Mouse (Mus musculus) cerebellum, adult 9-10 months (tissue): ENCODE results near the gene Nrg3.

Experiments used
- DNase-seq: peaks from one replicate; pipeline ENCODE4 v3.0.0; 2022

Nrg3 gene

DNA sequence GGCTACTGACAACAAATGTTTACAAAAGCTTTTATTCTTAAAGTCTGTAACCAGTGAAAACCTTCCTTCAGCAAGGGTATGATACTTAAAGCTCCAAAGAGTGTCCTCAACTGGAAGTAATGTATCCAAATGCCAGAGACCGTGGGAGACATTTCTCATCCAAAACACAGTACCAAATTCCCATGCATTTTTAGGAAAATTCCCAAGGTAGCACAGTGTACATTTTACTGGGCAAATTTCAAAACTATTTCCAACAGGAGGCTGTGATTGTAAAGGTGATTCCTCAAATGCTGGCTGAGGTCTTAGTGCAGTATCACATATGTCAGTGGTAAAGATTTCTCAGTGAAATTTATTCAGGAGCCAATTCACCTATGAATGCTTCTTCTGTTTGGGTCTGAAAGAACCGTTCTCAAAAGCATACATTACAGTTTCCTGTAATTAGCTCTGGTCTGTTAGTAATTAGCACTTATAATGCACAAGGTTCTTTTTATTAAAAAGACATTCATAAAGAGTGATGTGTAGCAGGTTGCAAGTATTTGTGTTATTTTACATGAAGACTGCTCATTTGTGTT, 536.3 kb downstream of the Nrg3 start:
- DNase-seq = no peak

DNA sequence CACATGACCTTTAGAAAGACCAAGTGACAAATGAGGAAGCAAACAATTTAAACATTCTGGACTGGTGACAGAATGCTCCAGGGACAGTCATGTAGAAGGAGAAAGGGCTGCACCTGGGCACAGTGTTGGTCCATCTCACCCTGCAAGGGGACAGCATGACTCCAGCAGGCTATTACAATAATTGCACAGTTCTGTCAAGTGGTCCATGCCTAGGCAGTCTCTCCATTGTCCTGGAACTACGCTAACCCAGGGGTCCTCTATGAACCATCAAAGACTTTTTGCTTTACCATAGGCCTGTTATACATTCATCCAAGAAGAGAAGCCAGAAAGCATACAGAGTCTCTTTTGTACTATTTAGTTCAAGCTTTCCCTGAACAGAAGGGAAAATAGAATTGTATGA, 549.2 kb downstream of the Nrg3 start:
- no peak for DNase-seq

DNA sequence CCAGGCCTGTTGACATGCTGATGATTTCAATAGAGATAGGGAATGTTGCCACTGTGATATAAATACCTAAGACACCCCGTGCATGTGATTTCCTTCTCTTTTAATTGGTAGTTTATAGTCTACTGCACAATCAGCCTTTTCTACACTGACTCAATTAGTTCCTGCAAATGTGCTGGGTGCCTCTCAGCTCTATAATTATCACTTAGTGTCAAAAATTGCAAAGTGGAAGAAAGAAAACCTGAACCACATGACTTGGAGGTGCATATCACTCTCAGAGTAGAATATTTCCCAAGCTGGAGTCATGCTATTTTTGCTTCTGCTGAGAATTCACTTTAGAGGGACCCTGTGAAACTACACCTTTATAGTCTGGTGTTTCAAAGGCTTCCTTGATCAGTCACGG, 552.1 kb downstream of the Nrg3 start:
- DNase-seq = no peak

DNA sequence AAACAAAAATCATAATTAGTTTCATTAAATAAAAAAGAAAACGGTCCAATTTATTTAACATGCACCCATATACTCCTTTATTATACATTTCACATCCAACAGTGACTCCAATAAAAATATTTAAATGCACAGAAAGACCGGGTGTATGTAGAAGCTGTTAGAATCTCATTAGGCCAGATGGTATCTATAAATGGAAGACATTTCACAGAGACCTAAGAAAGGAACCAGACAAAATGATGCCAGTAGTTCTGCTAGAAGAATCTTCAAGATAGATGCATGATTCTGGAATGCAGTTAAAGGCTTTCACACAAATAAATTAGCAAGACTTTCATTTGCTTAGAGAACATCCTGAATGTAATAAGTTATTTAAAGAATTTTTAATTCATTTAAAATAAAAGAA, 602.3 kb downstream of the Nrg3 start:
- no peak for DNase-seq

DNA sequence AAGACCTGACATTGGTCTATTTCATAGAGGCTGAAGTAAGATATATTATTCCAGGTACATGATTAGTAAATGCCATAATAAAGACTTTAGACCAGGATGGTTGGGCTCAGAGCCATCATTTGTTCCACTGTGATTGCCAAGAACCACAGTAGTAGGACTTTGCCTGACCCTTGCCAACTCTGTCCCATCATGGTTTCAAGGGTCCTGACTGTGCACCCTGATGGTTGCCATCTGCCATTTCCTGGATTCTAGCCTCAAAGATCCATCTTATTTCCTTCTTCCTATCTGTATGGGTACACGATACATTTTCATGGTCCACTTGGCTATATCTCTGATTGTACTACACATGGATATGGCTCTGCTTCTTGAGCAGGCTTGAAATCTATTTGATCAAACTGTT, 625.3 kb downstream of the Nrg3 start:
- peak; percentile 93 for DNase-seq

DNA sequence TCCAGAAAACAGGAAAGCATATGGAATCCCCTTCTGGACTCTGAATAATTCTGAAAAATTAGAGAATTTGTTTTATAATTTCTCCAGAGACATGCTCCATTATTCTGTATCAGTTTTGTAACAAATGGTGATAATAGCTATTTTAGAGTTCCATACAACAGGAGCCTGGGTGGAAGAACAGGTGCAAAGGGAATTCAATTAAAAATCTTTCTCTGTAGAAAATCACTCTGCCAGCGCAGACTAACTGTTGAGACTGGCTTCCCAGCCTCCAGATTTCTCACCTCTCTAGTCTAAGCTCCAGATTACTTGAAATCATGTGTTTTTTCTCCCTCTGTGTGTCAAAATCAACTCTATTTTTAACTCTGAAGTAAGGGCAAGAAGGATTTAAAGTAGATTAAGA, 625.8 kb downstream of the Nrg3 start:
- DNase-seq = peak; percentile 75

DNA sequence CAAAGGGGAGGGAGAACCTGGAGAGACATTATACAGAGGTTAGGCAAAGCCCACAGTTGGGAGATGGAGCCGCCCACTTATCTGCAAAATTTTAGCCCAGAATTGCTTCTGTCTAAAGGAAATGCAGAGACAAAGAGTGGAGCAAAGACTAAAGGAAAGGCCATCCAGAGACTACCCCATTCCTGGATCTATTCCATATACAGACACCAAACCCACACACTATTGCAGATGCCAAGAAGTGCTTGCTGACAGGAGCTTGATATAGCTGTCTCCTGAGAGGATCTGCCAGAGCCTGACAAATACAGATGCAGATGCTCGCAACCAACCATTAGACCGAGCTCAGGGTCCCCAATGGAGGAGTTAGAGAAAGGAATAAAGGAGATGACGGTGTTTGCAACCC, 637.9 kb downstream of the Nrg3 start:
- no peak for DNase-seq

DNA sequence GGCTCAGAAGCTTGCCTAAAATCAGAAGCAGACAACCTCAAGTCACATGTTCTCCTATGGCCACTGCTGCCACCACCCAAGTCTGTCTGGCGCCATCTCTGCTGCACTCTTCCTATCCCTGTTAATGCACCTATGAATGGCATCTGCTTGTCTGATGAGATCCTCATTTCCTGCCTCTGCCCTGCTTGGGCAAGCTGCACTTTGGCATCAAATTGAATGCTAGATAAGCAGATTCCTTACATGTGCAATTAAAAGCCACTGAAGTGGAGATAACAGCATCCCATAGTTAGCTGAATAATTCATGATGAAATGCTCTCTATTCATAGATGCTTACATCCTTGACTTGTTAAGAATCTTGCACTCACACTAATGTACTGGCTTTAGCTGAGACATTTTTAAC, 648.0 kb downstream of the Nrg3 start:
- DNase-seq = no peak

DNA sequence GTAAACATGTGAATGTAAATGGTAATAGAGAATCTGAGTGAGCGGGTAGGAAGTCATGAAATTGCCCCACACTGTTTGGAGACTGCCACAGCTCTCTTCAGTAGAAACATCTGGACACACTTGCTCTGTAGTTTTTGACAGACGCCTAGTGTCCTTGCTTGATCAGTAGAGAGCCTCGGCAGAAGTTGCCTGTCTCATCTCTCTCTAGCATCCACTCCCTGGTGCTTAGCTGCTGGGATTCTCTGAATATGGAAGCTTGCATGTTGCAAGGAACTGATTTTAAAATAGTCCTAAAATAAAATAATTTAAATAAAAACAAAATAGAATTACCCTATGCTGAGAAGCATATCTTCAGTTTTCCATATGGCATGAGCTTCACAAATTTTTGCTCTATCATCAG, 675.9 kb downstream of the Nrg3 start:
- DNase-seq = no peak

DNA sequence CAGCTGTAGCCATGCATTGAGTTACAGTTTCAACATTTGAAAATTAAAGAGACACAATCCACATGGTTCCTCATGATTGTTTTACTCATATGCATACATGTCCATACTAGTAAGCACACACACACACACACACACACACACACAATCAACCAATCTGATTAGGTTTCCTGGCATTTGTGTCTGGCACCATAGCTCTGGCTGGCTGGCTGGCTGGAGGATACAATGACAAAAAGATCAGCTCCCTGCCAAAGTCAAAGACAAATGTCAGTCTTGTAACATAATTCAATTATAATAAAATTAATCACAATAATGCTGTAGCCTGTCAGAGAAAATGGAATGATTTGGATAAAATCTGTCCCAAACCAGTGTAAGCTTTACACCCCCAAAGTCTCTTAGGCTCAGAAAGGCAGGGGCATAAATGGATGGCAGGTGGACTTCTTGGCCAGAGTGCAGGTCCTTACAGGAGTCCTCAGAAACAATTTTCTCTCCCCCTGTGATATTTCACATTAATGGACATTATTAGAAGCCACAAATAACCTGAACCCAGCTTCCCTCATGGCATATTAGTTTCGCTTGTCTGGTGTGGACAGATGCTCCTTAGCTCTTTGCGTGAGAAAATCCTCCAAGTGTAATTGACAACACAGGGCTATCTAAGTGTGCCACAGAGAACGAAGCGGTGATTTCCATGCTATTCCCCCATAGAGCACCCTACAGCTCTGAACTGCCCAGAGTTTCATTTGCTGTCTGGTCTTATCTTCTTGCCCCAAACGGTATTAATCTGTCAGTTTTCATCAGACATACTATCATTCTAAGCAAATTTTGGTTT, 697.4 kb downstream of the Nrg3 start:
- no peak for DNase-seq

DNA sequence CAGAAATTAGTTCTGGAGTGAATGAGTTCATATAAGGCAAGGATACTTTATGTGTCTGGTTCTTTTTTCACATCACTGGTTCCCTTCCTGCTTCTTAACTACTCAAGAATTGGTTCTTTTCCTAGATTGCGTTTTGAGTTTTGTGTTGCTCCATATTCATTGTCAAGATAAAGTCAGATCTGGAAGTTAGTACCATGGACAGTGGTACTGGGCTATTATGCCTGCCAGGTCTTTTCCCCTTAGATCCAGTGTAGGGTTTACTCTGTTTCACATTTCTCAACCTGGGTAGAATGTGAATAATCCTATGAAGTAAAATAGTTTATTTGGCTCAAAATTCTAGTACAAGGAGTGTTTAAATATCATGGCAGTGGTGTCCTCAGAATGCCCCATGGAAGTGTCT, 698.1 kb downstream of the Nrg3 start:
- DNase-seq = no peak

DNA sequence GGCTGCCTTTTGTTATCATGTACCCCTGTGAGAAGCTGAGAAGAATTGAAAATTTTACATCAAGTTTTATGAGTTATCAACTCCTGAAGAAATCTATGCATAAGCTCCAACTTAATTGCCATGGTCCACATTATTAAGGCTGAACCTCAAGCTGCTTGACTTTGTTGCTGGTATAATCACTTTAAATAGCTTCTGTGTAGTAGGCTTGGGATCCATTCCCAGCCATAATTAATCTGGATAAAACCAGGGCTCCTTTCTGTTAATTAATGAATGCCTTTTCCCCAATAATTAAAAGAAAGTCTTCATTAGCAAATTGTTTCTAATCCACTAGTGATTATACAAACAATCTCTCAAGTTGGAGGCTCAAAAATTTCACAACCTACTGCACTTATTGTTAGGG, 742.4 kb downstream of the Nrg3 start:
- no peak for DNase-seq

DNA sequence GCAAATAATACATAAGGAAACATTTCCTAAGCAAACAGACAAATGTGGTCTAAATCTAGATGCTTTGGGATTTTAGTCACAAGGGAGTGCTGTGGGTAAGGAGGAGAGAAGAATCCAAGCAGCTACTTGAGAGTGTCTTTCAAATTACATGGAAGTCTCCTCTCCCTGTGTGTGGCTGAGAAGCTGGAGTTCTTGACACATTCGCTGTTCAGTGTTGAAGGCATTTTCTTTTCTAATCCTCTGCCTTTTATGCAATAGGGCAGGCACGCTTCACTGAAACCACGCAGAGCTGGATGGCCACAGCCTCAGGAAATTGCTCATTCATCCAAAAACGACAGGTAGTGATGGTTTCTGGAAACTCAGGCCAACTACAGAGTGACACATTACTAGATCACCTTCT, 769.0 kb downstream of the Nrg3 start:
- no peak for DNase-seq

DNA sequence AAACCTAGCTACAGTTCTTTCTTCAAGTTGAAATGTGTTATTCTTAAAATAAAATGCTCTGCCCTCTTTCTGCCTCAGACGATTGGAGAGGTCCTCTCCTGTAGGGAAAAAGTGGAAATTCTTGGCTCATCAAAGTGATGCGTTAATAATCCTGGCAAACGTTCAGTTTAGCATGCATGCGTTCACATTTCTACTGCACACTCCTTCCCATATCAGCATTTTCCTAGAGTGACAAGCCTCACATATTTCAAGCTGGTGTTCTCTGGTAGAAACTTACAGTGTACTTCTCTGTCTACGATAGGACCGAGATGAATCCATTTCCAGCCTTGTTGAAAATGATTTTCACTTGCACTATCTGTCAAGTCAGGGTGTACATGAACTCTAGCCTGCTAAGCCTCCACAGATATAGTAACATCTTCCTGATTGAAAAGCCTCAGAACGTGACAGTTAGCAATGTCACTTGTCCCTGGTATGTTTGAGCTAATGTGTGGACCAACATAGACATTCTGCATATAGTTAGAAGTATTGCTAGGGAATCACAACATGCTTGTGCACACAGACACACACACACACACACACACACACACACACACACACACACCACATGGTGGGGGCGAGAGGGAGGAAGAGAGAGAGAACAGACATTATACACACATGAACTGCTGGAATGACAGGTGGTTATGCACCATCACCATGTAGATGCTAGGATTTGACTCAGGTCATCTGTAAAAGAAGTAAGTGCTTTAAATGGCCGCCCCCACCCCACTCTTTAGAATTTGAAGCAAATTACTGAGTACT, 770.1 kb downstream of the Nrg3 start:
- peak; percentile 5 for DNase-seq

DNA sequence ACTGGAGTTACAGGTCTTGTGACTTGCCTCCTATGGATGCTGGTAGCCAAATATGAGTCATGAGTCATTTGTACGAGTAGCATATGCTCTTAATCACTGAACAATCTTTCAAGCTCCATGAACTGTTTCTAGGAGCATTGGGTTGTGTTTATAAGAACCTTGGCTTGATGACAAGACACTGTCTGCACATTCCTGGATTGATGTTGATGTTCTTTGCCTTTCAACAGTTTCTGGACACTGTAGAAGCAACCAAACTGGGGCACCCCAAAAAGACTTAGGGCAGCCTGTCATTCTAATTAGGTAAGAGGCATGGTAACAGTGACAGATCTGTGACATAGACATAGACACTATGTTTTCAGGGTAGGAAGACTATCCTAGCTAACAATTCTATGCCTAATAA, 771.5 kb downstream of the Nrg3 start:
- DNase-seq = no peak

DNA sequence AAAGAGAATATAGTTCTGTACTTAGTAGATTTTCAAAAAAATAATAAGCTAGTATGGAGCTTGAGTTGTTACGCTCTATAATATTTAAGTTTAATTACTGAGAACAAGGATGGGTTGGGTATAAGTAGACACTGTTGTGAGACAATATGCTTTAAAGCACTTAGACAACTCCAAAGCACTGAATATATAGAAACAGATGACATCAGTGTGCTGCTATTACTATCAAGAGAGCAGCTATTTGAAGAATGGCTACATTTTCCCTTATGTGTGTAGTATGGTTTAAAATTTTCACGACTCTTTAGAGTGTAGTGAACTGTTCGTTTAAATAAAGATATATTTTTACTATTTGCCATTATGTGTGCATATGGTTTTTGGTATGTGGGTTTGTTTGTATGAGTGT, 771.9 kb downstream of the Nrg3 start:
- no peak for DNase-seq

DNA sequence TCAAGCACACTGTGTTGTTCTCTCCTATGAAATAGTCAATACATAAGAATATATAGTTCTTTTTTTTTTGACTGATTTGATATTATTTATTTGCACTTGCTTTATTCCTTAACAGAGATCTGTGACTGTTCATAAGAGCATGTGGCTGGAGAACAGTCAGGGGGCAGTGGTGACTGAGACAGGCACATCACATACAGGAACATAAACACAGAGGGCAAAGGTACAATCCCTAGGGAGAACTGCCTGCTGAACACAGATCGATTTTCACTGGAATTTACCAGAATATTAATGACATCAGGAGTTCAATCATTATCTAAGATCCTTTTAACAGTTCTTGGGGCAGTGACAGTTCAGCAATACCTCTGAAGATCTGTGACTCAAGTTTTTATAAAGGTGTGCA, 812.9 kb downstream of the Nrg3 start:
- DNase-seq = no peak

DNA sequence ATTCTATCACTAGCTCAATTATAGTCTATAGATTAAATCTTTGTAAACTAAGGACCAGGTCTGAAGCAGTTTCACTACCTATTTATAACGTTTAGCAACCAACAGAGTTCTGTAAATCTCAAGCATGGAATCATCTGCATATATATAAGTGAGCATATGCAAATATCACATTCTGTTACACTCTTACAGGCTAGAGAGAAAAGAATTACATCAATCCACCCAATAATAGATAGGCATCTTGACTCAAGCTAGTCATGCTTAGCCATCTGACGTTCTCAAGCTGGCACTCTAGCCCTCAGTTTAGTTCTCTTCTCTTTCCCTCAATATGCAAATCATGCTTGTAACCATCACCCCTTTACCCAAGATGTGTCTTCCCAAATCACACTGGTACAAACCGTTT, 835.8 kb downstream of the Nrg3 start:
- DNase-seq = no peak

DNA sequence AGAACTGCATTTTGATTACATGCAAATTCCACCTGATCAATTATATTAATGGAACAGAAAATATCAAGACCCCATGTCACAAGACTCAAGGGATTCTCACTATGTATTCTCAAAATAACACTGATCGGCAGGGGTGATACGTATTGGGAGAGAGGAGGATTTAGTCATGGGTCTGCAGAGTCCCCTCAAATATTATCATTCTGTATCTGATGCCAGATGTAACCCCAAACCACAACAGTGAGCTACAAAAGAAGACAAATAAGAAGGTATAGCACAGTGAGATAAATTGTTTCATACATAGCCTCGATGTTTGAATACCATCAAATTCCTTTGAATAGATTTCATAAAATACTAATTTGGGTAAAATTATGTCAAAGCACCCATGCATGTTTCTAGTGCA, 842.8 kb downstream of the Nrg3 start:
- DNase-seq = no peak

DNA sequence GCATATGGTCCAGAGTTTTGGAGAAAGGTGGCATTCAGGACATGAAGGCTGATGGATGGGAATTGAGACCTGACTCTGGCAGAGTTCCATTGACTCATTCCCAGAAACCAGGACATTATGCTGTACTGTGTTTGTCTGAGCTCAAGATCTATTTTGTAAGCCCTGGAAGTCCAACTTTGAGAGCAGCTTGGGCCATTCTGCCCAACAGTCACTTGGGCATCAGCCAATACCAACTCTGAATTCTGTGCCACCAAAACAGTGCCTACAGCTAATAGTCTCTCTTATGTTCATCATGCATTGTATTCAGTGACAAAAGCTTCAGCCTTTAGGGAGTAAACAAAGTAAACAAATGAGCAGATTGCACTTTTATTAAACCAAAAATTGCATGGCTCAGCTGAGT, 843.2 kb downstream of the Nrg3 start:
- peak; percentile 47 for DNase-seq

DNA sequence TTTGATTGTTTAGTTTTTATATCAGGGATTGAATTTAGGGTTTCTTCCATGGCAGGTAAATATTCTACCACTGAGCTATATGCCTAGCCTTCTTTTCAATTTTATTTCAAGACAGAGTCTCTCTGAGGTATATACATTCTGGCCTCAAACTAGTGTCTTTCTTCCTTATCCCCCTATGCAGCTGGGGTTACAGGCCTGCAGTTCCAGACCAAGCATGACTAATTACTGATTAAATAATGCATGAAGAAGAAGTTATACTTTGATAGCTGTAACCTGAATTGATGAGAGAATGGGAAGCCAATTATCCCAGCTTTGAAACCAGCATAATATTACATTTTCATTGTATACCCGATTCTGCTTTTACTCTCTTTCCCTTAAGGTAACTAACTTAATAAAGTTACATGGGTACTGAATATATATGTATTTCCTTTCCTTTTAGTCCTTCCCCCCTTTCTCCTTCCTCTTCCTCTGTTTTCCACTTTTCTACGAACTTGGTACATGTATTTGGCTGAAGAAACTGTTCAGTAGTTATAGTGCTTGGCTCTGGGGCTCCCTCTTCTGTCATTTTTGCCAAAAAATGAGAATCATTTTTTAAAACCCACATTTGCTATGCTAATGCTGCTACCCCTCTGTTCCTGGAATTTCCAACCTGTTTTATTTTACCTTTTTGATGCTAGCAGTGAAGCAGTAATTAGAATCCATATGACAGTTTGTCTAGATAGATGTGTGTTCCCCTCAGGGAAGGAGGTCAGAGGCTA, 843.8 kb downstream of the Nrg3 start:
- DNase-seq = no peak

DNA sequence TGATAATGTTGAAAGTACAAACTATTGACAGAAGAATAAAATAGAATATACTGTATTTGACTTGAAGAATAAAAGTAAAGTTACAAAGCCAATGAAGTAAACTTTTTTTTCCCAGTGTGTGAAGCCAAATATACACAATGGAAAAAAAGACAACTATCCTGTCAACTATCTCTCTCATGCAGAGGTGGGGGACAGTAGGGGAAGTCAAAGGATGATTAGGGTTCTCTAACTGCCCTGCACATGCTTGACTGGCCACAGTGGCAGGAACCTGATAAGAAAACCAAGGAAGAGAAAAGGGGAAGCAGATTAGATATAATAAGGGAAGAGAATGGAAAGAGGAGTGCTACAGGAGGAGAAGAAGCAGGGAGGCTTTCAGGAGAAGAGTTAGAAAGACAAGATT, 855.9 kb downstream of the Nrg3 start:
- no peak for DNase-seq

DNA sequence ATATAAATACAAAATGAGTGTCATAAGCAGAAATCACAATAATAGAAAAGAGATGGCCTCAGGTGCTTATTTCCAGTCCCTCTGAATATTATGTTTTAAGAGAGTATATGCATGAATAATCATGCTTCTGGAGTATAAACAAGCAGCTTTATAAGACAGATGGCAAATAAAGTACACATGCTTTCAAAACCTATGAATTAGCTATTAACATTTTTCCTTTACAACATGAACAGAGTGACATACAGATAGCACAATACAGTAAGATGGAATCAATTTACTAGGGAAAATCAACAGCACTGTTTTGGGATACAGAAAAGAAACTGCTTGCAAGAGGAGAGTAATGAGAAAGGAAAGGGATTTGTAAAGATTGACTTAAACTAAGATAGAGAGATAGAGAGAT, 875.2 kb downstream of the Nrg3 start:
- no peak for DNase-seq
